Mouse (Mus musculus): ENCODE measurements around the gene Tnfrsf25.

GRCm38 (mm10) chr4:152159285-152159678, 43.5 kb downstream of the Tnfrsf25 start:
- TF ChIP-seq CTCF (IDR thresholded peaks at IDR 0.05; ENCODE audit: borderline replicate concordance, control insufficient read depth, extremely low read depth, insufficient read depth, low read length, poor library complexity) (no peak), POLR2A (IDR thresholded peaks at IDR 0.05; ENCODE audit: control insufficient read depth, extremely low read depth, insufficient read depth, low read length, poor library complexity) (no peak)
